Mouse (Mus musculus) embryonic facial prominence, embryonic 11.5 days (tissue): ENCODE measurements around the gene Hspa1a. TPM values are rescaled to one million over a fixed set of nuclear protein-coding genes. Genes with fewer than 3 reads are reported as not detected.
A peak's percentile ranks its signal among the peaks of the same experiment; 100 is the strongest.
"Not testable (repeated sequence)": the region's sequence is repeated elsewhere in the genome, so short reads cannot be mapped to it uniquely, and the experiment has no call there.

Experiments
- ATAC-seq: fragments of 200-750 bp; cut with Nextera tagmentation; replicated peaks from 2 replicates; pipeline ENCODE4 v1.8.0; 2017; ENCODE audit warnings: low read depth; ENCODE audit not compliant: insufficient number of reproducible peaks, low FRiP score, low TSS enrichment
- DNase-seq: peaks from one replicate; pipeline ENCODE4 v3.0.0-alpha.2; 2015; ENCODE audit warnings: low spot score
- H3K27ac ChIP-seq: fragments of 300-500 bp; sonication (generic); replicated peaks from 2 replicates; pipeline ENCODE4 v1.5.1; 2014; ENCODE audit warnings: mild to moderate bottlenecking, low read depth, low read length, control low read depth
- H3K27me3 ChIP-seq: fragments of 300-500 bp; sonication (generic); 2 replicates; pipeline ENCODE4 v1.6.1; 2014; ENCODE audit warnings: mild to moderate bottlenecking, low read length, moderate library complexity, mixed read lengths; ENCODE audit not compliant: control insufficient read depth, insufficient read depth
- H3K36me3 ChIP-seq: fragments of 300-500 bp; sonication (generic); replicated peaks from 2 replicates; pipeline ENCODE4 v1.6.1; 2014; ENCODE audit warnings: low read depth, mild to moderate bottlenecking, low read length, moderate library complexity, mixed read lengths; ENCODE audit not compliant: control insufficient read depth, insufficient read depth
- H3K4me1 ChIP-seq: fragments of 300-500 bp; sonication (generic); 2 replicates; pipeline ENCODE4 v1.6.1; 2014; ENCODE audit warnings: low read length, mixed read lengths; ENCODE audit not compliant: control insufficient read depth, insufficient read depth
- H3K4me2 ChIP-seq: fragments of 300-500 bp; sonication (generic); 2 replicates; pipeline ENCODE4 v1.6.1; 2014; ENCODE audit warnings: low read depth, mild to moderate bottlenecking, control low read depth, low read length, moderate library complexity
- H3K4me3 ChIP-seq: fragments of 300-500 bp; sonication (generic); 2 replicates; pipeline ENCODE4 v1.5.1; 2014; ENCODE audit warnings: low read depth, low read length, control low read depth
- H3K9ac ChIP-seq: fragments of 300-500 bp; sonication (generic); replicated peaks from 2 replicates; pipeline ENCODE4 v1.6.1; 2014; ENCODE audit warnings: mild to moderate bottlenecking, control low read depth, low read length
- H3K9me3 ChIP-seq: fragments of 300-500 bp; sonication (generic); replicated peaks from 2 replicates; pipeline ENCODE4 v1.6.1; 2016; ENCODE audit warnings: mild to moderate bottlenecking, low read length, inconsistent platforms, mixed read lengths; ENCODE audit not compliant: control insufficient read depth
- WGBS: fragments of 180-500 bp; shearing (Covaris S2); extraction: QIAGEN DNeasy Blood & Tissue Kit; methylation state at CpG from one replicate; pipeline ENCODE4 v1.1.7; 2014; 5-methylcytosine and 5-hydroxymethylcytosine counted together
- polyA plus RNA-seq: library from polyadenylated mRNA; unstranded; fragments of >200 nt; fragmentation: Nextera tagmentation; extraction: Ambion mirVana; gene quantifications from 2 replicates; pipeline ENCODE4 v1.2.1, GENCODE M21; 2014

Hspa1a gene
- polyA plus RNA-seq, 1 experiment from 2014 or later: 1.7 TPM

- H3K9me3 ChIP-seq, DNase-seq, H3K9ac ChIP-seq, H3K27ac ChIP-seq, H3K4me1 ChIP-seq, H3K36me3 ChIP-seq: not testable (repeated sequence)
- 1% methylated on average over 21 of the region's 43 CpGs for WGBS
- Histone ChIP-seq H3K4me2 (peak overlapping the region; percentile 41), H3K27me3 (peaks cover 18% of the 10 kb centered on the region), H3K4me3 (peak overlapping the region; percentile 39)
- peak; percentile 27 for ATAC-seq
These were observed 275 bp downstream of the Hspa1a start for GRCm38 (mm10) chr17:34971694-34972068.

- not testable (repeated sequence) for H3K9me3 ChIP-seq, H3K9ac ChIP-seq, DNase-seq, ATAC-seq, H3K4me1 ChIP-seq, H3K27ac ChIP-seq, H3K4me3 ChIP-seq, H3K36me3 ChIP-seq, H3K4me2 ChIP-seq
- peaks cover 18% of the 10 kb centered on the region for H3K27me3 ChIP-seq
- 47% methylated on average over 23 of the region's 37 CpGs for WGBS
These were observed 1.1 kb downstream of the Hspa1a start for GRCm38 (mm10) chr17:34970850-34971249.

- not testable (repeated sequence) for H3K4me1 ChIP-seq, H3K27ac ChIP-seq, H3K36me3 ChIP-seq, ATAC-seq, H3K9me3 ChIP-seq, H3K9ac ChIP-seq, H3K4me3 ChIP-seq, H3K4me2 ChIP-seq, DNase-seq
- WGBS: 62% methylated on average over 6 of the region's 11 CpGs
- peaks cover 18% of the 10 kb centered on the region for H3K27me3 ChIP-seq
These were observed 2.1 kb downstream of the Hspa1a start, which contains the start of gene Gm20481 for GRCm38 (mm10) chr17:34969822-34970221. Gm20481 (plus strand) TSS chr17:34969912.

- no peak overlapping the region for H3K4me2 ChIP-seq
- WGBS: 71% methylated on average over 5 of the region's 5 CpGs
- H3K27me3 ChIP-seq: peaks cover 18% of the 10 kb centered on the region
- DNase-seq: no peak
- H3K9ac ChIP-seq: no peak overlapping the region
- no peaks in the 10 kb centered on the region for H3K36me3 ChIP-seq
- no peak overlapping the region for H3K27ac ChIP-seq
- H3K9me3 ChIP-seq: no peaks in the 10 kb centered on the region
- H3K4me3 ChIP-seq: no peak overlapping the region
- no peaks in the 10 kb centered on the region for H3K4me1 ChIP-seq
- ATAC-seq: no peak
These were observed 6.3 kb downstream of the Hspa1a start for GRCm38 (mm10) chr17:34965627-34966026.

- no peak overlapping the region for H3K27ac ChIP-seq
- no peak for DNase-seq
- no peaks in the 10 kb centered on the region for H3K4me1 ChIP-seq
- no peaks in the 10 kb centered on the region for H3K36me3 ChIP-seq
- H3K9me3 ChIP-seq: no peaks in the 10 kb centered on the region
- H3K27me3 ChIP-seq: peaks cover 16% of the 10 kb centered on the region
- ATAC-seq: no peak
- no peak overlapping the region for H3K4me3 ChIP-seq
- H3K4me2 ChIP-seq: no peak overlapping the region
- 0 out of 2 replicates have a peak overlapping the region, but pooled peaks have one; percentile 9 for H3K9ac ChIP-seq
- 12% methylated on average over 1 of the region's 1 CpGs for WGBS
These were observed 7.3 kb downstream of the Hspa1a start for GRCm38 (mm10) chr17:34964640-34965049.

GRCm38 (mm10) chr17:34962841-34963240, 9.1 kb downstream of the Hspa1a start:
- Histone ChIP-seq H3K9ac (no peak overlapping the region), H3K27me3 (peaks cover under 1% of the 10 kb centered on the region; the same call in 1 of the 2 replicates), H3K9me3 (no peaks in the 10 kb centered on the region), H3K4me3 (no peak overlapping the region), H3K36me3 (no peaks in the 10 kb centered on the region), H3K4me2 (no peak overlapping the region), H3K27ac (no peak overlapping the region), H3K4me1 (no peaks in the 10 kb centered on the region)
- DNase-seq (no peak), ATAC-seq (no peak)
- WGBS: 48% methylated on average over 1 of the region's 1 CpGs

- H3K9me3 ChIP-seq: no peaks in the 10 kb centered on the region
- DNase-seq: no peak
- H3K9ac ChIP-seq: no peak overlapping the region
- no peak overlapping the region for H3K4me2 ChIP-seq
- no peak overlapping the region for H3K4me3 ChIP-seq
- no peak for ATAC-seq
- no peaks in the 10 kb centered on the region for H3K27me3 ChIP-seq
- no peak overlapping the region for H3K27ac ChIP-seq
- no peaks in the 10 kb centered on the region for H3K4me1 ChIP-seq
- WGBS: 33% methylated on average over 3 of the region's 3 CpGs
- H3K36me3 ChIP-seq: no peaks in the 10 kb centered on the region
These were observed 9.8 kb downstream of the Hspa1a start for GRCm38 (mm10) chr17:34962125-34962524.

- DNase-seq (no peak), ATAC-seq (no peak)
- no peak overlapping the region for H3K4me2 ChIP-seq
- H3K4me3 ChIP-seq: no peak overlapping the region
- H3K9ac ChIP-seq: no peak overlapping the region
- H3K9me3 ChIP-seq: no peaks in the 10 kb centered on the region
- no peak overlapping the region for H3K27ac ChIP-seq
- H3K27me3 ChIP-seq: no peaks in the 10 kb centered on the region
- no peaks in the 10 kb centered on the region for H3K4me1 ChIP-seq
- no peaks in the 10 kb centered on the region for H3K36me3 ChIP-seq
These were observed 11.1 kb downstream of the Hspa1a start for GRCm38 (mm10) chr17:34960702-34961493.
